Mouse (Mus musculus): Measurements from ENCODE around the gene Psmd2.

DNA sequence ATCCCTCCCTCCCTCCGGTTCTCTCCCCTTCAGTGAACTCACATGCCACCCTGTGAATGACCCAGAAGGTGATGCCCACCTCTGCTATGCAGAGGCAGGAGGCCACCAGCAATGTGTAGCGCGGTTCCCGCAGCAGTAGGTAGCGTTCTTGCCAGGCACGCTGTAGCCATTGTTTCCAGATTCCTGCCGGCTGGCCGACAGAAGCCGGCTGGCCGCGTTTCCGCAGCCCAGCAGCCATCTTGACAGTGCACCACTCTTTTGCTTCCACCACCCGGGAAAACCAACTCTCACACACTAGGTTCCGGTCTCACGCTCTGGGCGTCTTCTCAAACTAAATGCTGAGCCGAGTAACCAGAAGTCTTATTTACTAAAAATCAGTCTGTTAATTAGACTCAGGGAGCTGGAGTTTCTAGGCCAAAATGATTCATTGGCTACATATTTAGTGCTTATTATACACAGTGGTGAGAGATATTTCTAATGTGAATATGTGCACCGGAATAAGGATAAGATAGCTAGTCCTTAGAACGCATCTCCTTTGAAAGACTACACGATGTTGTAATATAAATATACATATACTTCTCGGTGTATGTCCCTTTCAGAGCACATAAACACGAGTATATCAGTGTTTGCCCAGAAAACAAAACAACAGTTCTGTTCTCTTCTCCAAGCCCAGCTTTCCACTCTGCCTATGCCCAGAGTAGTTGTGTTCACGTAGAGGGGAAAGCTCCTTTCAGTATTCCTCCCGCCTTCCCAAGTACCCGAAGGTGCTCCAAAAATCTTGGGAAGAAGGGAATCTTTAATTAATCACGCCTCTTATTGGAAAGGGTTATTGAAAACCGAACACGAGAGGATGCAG lies 40.7 kb upstream of the Psmd2 start:
- TF ChIP-seq CTCF (IDR thresholded peaks at IDR 0.05; ENCODE audit: borderline replicate concordance, insufficient read depth, low read length) (no peak), POLR2A (IDR thresholded peaks at IDR 0.05; ENCODE audit: low read depth, low read length) (peak; percentile 99)

Data from embryonic fibroblast, embryonic 13.5 days (primary cell).